Mouse (Mus musculus) liver, postnatal 0 days (tissue): ENCODE results near the gene Cpne2.

Experiments used
- CTCF ChIP-seq: sonication (generic); IDR thresholded peaks from 2 replicates; pipeline ENCODE4 v1.5.1; 2016; ENCODE audit warnings: antibody characterized with exemption, low read depth
- EP300 ChIP-seq: IDR thresholded peaks from 2 replicates; pipeline ENCODE4 v1.6.1; 2016; ENCODE audit warnings: antibody characterized with exemption, low read depth, mild to moderate bottlenecking

- no peak for TF ChIP-seq CTCF
- TF ChIP-seq EP300 = no peak
Measured at GRCm38 (mm10) chr8:94529875-94530274, 2.9 kb upstream of the Cpne2 start.
